ENCODE assay signal across 8 mouse cellular contexts in genomic region chr2:84736312-84737161, GRCm38 (mm10). TPM values are rescaled to one million over a fixed set of nuclear protein-coding genes. Genes with fewer than 3 reads are reported as not detected.
DNase-seq lines count a peak whose midpoint lies in the region; ATAC-seq lines count a peak whose summit lies in the region.

No protein-coding gene starts in this region.

- peaks cover 85% of the 10 kb centered on the region for H3K4me1 ChIP-seq in kidney, embryonic 15.5 days
- peaks cover 60% of the 10 kb centered on the region for H3K4me1 ChIP-seq in forebrain, embryonic 16.5 days (replicated peaks; ENCODE audit: control insufficient read depth, insufficient read depth, low read length)
- peaks cover 84% of the 10 kb centered on the region for H3K4me1 ChIP-seq in midbrain, embryonic 10.5 days

- H3K4me3 ChIP-seq in kidney, embryonic 15.5 days (replicated peaks) = peak overlapping the region; percentile 19; the same call in 1 of the 2 replicates
- H3K4me3 ChIP-seq in forebrain, embryonic 16.5 days (replicated peaks; ENCODE audit: low read length) = peak overlapping the region; percentile 32
- peak overlapping the region; percentile 66 for H3K4me3 ChIP-seq in midbrain, embryonic 10.5 days

- WGBS in kidney, embryonic 15.5 days = 3% methylated on average over 27 of the region's 27 CpGs
- 3% methylated on average over 27 of the region's 27 CpGs for WGBS in forebrain, embryonic 16.5 days
- WGBS in midbrain, embryonic 10.5 days = 7% methylated on average over 27 of the region's 27 CpGs

- no peak for DNase-seq in kidney, adult 18-20 months
- DNase-seq in cerebellum, postnatal 10 days = peak; percentile 57 to 61
- peak; percentile 54 for DNase-seq in midbrain, embryonic 10.5 days (ENCODE audit: low spot score)
- no peak for DNase-seq in B cell, adult 2 months
- DNase-seq in urinary bladder, postnatal 10 days (ENCODE audit: low spot score) = no peak

- H3K9me3 ChIP-seq in kidney, embryonic 15.5 days (replicated peaks) = no peaks in the 10 kb centered on the region
- no peaks in the 10 kb centered on the region for H3K9me3 ChIP-seq in forebrain, embryonic 16.5 days (ENCODE audit: control insufficient read depth, low read length)
- H3K9me3 ChIP-seq in midbrain, embryonic 10.5 days (replicated peaks) = no peaks in the 10 kb centered on the region

- H3K27ac ChIP-seq in kidney, embryonic 15.5 days = peak overlapping the region; percentile 87
- H3K27ac ChIP-seq in forebrain, embryonic 16.5 days (ENCODE audit: low read length) = no peak overlapping the region
- H3K27ac ChIP-seq in midbrain, embryonic 10.5 days (replicated peaks) = peak overlapping the region; percentile 92

- peaks cover 17% of the 10 kb centered on the region for H3K36me3 ChIP-seq in kidney, embryonic 15.5 days
- no peaks in the 10 kb centered on the region; the same call in 1 of the 2 replicates for H3K36me3 ChIP-seq in forebrain, embryonic 16.5 days (ENCODE audit: control insufficient read depth, insufficient read depth)
- H3K36me3 ChIP-seq in midbrain, embryonic 10.5 days = peaks cover 17% of the 10 kb centered on the region

- H3K27me3 ChIP-seq in kidney, embryonic 15.5 days = no peaks in the 10 kb centered on the region
- no peaks in the 10 kb centered on the region for H3K27me3 ChIP-seq in forebrain, embryonic 16.5 days (replicated peaks; ENCODE audit: control insufficient read depth, insufficient read depth, low read length)
- no peaks in the 10 kb centered on the region for H3K27me3 ChIP-seq in midbrain, embryonic 10.5 days (ENCODE audit: low read depth, poor library complexity, severe bottlenecking)

- 0 out of 2 replicates have a peak, but pooled peaks have one; percentile 1 for ATAC-seq in kidney, embryonic 15.5 days (replicated peaks; ENCODE audit: low FRiP score)
- no peak for ATAC-seq in forebrain, embryonic 16.5 days
- no peak for ATAC-seq in monocyte, adult 5-6 weeks (replicated peaks; ENCODE audit: insufficient number of reproducible peaks, low FRiP score, low TSS enrichment, poor library complexity, severe bottlenecking)

- H3K4me2 ChIP-seq in kidney, embryonic 15.5 days = peak overlapping the region; percentile 72
- H3K4me2 ChIP-seq in forebrain, embryonic 16.5 days (ENCODE audit: low read length) = peak overlapping the region; percentile 84

- peak overlapping the region; percentile 7; the same call in 1 of the 2 replicates for H3K9ac ChIP-seq in kidney, embryonic 15.5 days
- H3K9ac ChIP-seq in forebrain, embryonic 16.5 days (replicated peaks; ENCODE audit: low read depth, low read length) = peak overlapping the region; percentile 39

RNA-seq across cellular contexts. Expression of gene Ypel4, which starts 2.7 kb away (rescaled TPM):
- polyA plus RNA-seq in kidney, embryonic 15.5 days (2015; fragmentation: Nextera tagmentation; extraction: Ambion mirVana) = 8.7 and 9.4 TPM in 2 replicates
- 21.8 and 24.7 TPM in 2 replicates for polyA plus RNA-seq in forebrain, embryonic 16.5 days (2015; fragmentation: Nextera tagmentation; extraction: Ambion mirVana)
- 8.2 and 14.7 TPM in 2 replicates for polyA plus RNA-seq in midbrain, embryonic 10.5 days (2016; fragmentation: Nextera tagmentation; extraction: Ambion mirVana)
- total RNA-seq in monocyte, adult 5-6 weeks (2017) = not detected in 3 replicates

RNA-seq across cellular contexts. Expression of gene Gm19426, which starts 6.9 kb away (rescaled TPM):
- polyA plus RNA-seq in kidney, embryonic 15.5 days (2015; fragmentation: Nextera tagmentation; extraction: Ambion mirVana) = 13.2 and 13.7 TPM in 2 replicates
- 3.9 and 4.9 TPM in 2 replicates for polyA plus RNA-seq in forebrain, embryonic 16.5 days (2015; fragmentation: Nextera tagmentation; extraction: Ambion mirVana)
- 9.0 and 10.8 TPM in 2 replicates for polyA plus RNA-seq in midbrain, embryonic 10.5 days (2016; fragmentation: Nextera tagmentation; extraction: Ambion mirVana)
- total RNA-seq in monocyte, adult 5-6 weeks (2017) = not detected in 3 replicates

RNA-seq across cellular contexts. Expression of gene Clp1, which starts 9.4 kb away (rescaled TPM):
- polyA plus RNA-seq in kidney, embryonic 15.5 days (2015; fragmentation: Nextera tagmentation; extraction: Ambion mirVana) = 29.1 and 31.6 TPM in 2 replicates
- polyA plus RNA-seq in forebrain, embryonic 16.5 days (2015; fragmentation: Nextera tagmentation; extraction: Ambion mirVana) = 28.1 and 28.8 TPM in 2 replicates
- polyA plus RNA-seq in midbrain, embryonic 10.5 days (2016; fragmentation: Nextera tagmentation; extraction: Ambion mirVana) = 51.6 and 52.6 TPM in 2 replicates
- total RNA-seq in monocyte, adult 5-6 weeks (2017) = 29.1 to 46.4 TPM (median 29.3 TPM) in 3 replicates

RNA-seq across cellular contexts. Expression of gene Zdhhc5, which starts 21.6 kb away (rescaled TPM):
- polyA plus RNA-seq in kidney, embryonic 15.5 days (2015; fragmentation: Nextera tagmentation; extraction: Ambion mirVana) = 29.8 and 30.2 TPM in 2 replicates
- polyA plus RNA-seq in forebrain, embryonic 16.5 days (2015; fragmentation: Nextera tagmentation; extraction: Ambion mirVana) = 19.4 and 20.1 TPM in 2 replicates
- 22.8 and 26.0 TPM in 2 replicates for polyA plus RNA-seq in midbrain, embryonic 10.5 days (2016; fragmentation: Nextera tagmentation; extraction: Ambion mirVana)
- 22.4 to 46.2 TPM (median 25.7 TPM) in 3 replicates for total RNA-seq in monocyte, adult 5-6 weeks (2017)

RNA-seq across cellular contexts. Expression of gene Serping1, which starts 38.7 kb away (rescaled TPM):
- polyA plus RNA-seq in kidney, embryonic 15.5 days (2015; fragmentation: Nextera tagmentation; extraction: Ambion mirVana) = 86.7 and 109 TPM in 2 replicates
- 25.0 and 26.9 TPM in 2 replicates for polyA plus RNA-seq in forebrain, embryonic 16.5 days (2015; fragmentation: Nextera tagmentation; extraction: Ambion mirVana)
- 27.6 and 35.8 TPM in 2 replicates for polyA plus RNA-seq in midbrain, embryonic 10.5 days (2016; fragmentation: Nextera tagmentation; extraction: Ambion mirVana)
- total RNA-seq in monocyte, adult 5-6 weeks (2017) = not detected in 3 replicates

Comparison
In these comparisons a context has a peak if more than half of its experiments do, and no peak if none do; other contexts are left out.
1. DNase-seq: peak in cerebellum, postnatal 10 days (2 of 2) and midbrain, embryonic 10.5 days (single experiment); none in kidney, adult 18-20 months (single experiment), B cell, adult 2 months (0 of 2) and urinary bladder, postnatal 10 days (single experiment).
2. Peak in every context shown above with its lines, with median percentiles within 50 percentile points of each other: H3K4me3 ChIP-seq.